Mouse (Mus musculus) G1E (cell line): Measurements from ENCODE around the gene Plcg1. TPM values are rescaled to one million over a fixed set of nuclear protein-coding genes. Genes with fewer than 3 reads are reported as not detected.

ENCODE experiments used
- ATAC-seq: 2 replicates; pipeline ENCODE4 v1.8.0; 2016; ENCODE audit warnings: mild to moderate bottlenecking; ENCODE audit not compliant: insufficient number of reproducible peaks, poor library complexity, low FRiP score, severe bottlenecking; ENCODE audit errors: extremely low read depth
- DNase-seq: peaks from one replicate; pipeline ENCODE4 v3.0.0; 2012; ENCODE audit warnings: low spot score
- H3K27me3 ChIP-seq: 2 replicates; pipeline ENCODE4 v1.6.1; 2012; ENCODE audit warnings: mild to moderate bottlenecking, low read length, inconsistent platforms; ENCODE audit not compliant: insufficient read depth
- H3K36me3 ChIP-seq: replicated peaks from 2 replicates; pipeline ENCODE3; 2012; ENCODE audit warnings: mild to moderate bottlenecking, inconsistent platforms
- H3K4me1 ChIP-seq: 2 replicates; pipeline ENCODE4 v1.6.1; 2012; ENCODE audit warnings: low read depth, low read length, inconsistent platforms, mixed read lengths; ENCODE audit not compliant: insufficient read depth
- H3K4me3 ChIP-seq: 2 replicates; pipeline ENCODE4 v1.5.1; 2012; ENCODE audit warnings: low read depth, mild to moderate bottlenecking, inconsistent platforms, low read length, moderate library complexity, mixed read lengths
- H3K9me3 ChIP-seq: replicated peaks from 2 replicates; pipeline ENCODE4 v1.6.1; 2012; ENCODE audit warnings: inconsistent platforms
- CTCF ChIP-seq: IDR thresholded peaks from 2 replicates; pipeline ENCODE4 v1.5.1; 2012; ENCODE audit warnings: low read depth, low read length, inconsistent platforms, mixed read lengths
- GATA1 ChIP-seq: IDR thresholded peaks from 2 replicates; pipeline ENCODE4 v1.6.1; 2012; ENCODE audit warnings: borderline replicate concordance, low read length, inconsistent platforms, mixed read lengths
- GATA2 ChIP-seq: IDR thresholded peaks from 2 replicates; pipeline ENCODE4 v1.6.1; 2012; ENCODE audit warnings: low read depth, low read length, inconsistent platforms, borderline replicate concordance
- POLR2AphosphoS5 ChIP-seq: IDR thresholded peaks from 2 replicates; pipeline ENCODE4 v1.6.1; 2012; ENCODE audit warnings: low read depth, low read length, inconsistent platforms; ENCODE audit not compliant: insufficient replicate concordance
- TAL1 ChIP-seq: conservative IDR thresholded peaks from 2 replicates; pipeline ENCODE4 v1.6.1; 2012; ENCODE audit warnings: low read depth, low read length, inconsistent platforms, mixed read lengths
- polyA plus RNA-seq: library from polyadenylated mRNA; stranded (reverse); fragments of >175 nt; gene quantifications from 2 replicates; pipeline ENCODE4 v1.2.3, GENCODE M21; 2012
- total RNA-seq, 2 experiments: library from RNA; stranded (forward) in 1 of 2; stranded (reverse) in 1 of 2; fragments of 200-1000 nt in 1 of 2; fragments of >200 nt in 1 of 2; fragmentation: Nextera tagmentation in 1 of 2; gene quantifications; 2 replicates each; pipeline ENCODE4 v1.2.3; 2014 to 2017

The Plcg1 gene
- total and polyA plus RNA-seq, 3 experiments, result 4.1 to 31.5 (median 11.1) TPM

- ATAC-seq (no peak), DNase-seq (no peak)
- Histone ChIP-seq H3K27me3 (no peaks in the 10 kb centered on the region), H3K4me3 (no peak overlapping the region), H3K9me3 (no peaks in the 10 kb centered on the region), H3K36me3 (peaks cover 11% of the 10 kb centered on the region), H3K4me1 (no peaks in the 10 kb centered on the region)
- TF ChIP-seq TAL1 (no peak), CTCF (no peak), POLR2AphosphoS5 (no peak), GATA1 (no peak), GATA2 (no peak)
These were observed 37.1 kb downstream of the Plcg1 start for GRCm38 (mm10) chr2:160768097-160768695.

GRCm38 (mm10) chr2:160768997-160769396 lies 37.9 kb downstream of the Plcg1 start:
- Histone ChIP-seq H3K9me3 (no peaks in the 10 kb centered on the region), H3K27me3 (no peaks in the 10 kb centered on the region), H3K4me1 (no peaks in the 10 kb centered on the region), H3K4me3 (no peak overlapping the region), H3K36me3 (peaks cover 8% of the 10 kb centered on the region)
- ATAC-seq, result no peak
- TF ChIP-seq POLR2AphosphoS5, result no peak
- DNase-seq, result no peak

DNA sequence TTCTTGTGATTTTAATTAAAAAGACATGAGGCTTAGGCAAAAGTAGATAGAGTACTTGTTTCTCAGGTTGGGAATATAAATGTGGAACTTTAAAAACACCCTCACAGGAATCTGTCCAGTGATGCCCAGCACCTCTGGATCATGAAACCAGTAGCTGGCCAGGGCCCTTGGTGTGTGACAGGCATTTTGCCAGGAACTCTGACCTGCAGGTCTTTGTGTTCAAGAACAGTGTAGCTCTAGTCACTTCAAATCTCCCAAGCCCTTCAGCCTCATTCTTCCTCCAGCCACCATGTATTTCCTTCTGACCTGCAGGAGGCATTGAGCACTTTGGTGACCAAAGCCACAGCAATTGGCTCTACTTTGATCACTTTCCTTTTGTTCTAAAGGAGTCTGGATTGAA lies 39.3 kb downstream of the Plcg1 start:
- DNase-seq (no peak), ATAC-seq (no peak)
- no peak for TF ChIP-seq TAL1
- TF ChIP-seq CTCF, result no peak
- TF ChIP-seq GATA2, result no peak
- TF ChIP-seq POLR2AphosphoS5, result no peak
- no peak overlapping the region for H3K4me3 ChIP-seq
- H3K36me3 ChIP-seq, result peaks cover 8% of the 10 kb centered on the region
- no peaks in the 10 kb centered on the region for H3K4me1 ChIP-seq
- no peaks in the 10 kb centered on the region for H3K9me3 ChIP-seq
- H3K27me3 ChIP-seq, result no peaks in the 10 kb centered on the region

DNA sequence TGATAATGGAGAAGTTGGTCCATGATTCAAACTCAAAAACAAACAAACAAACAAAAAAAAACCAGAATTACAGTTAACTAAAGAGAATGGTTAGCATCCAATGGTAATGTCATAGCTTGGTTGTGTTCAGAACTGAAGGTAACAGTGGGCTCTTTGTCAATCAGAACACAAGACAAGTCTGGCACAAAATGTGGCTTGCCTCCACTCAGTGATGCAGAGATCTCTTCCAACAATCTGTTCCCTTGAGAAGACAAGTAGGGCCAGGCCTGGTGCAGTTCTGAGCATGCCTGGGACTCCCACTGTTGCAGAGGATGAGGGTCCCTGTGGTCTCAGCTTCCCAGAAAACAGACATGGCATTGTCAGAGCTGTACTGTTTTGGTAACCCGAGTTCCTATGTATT lies 39.8 kb downstream of the Plcg1 start:
- no peaks in the 10 kb centered on the region for H3K9me3 ChIP-seq
- no peak for TF ChIP-seq POLR2AphosphoS5
- H3K36me3 ChIP-seq, result peaks cover 8% of the 10 kb centered on the region
- H3K27me3 ChIP-seq, result no peaks in the 10 kb centered on the region
- no peaks in the 10 kb centered on the region for H3K4me1 ChIP-seq
- DNase-seq (no peak), ATAC-seq (no peak)
- no peak overlapping the region for H3K4me3 ChIP-seq

- no peaks in the 10 kb centered on the region for H3K27me3 ChIP-seq
- TF ChIP-seq TAL1, result no peak
- no peak for TF ChIP-seq GATA2
- TF ChIP-seq CTCF, result no peak
- no peak for TF ChIP-seq POLR2AphosphoS5
- no peak for TF ChIP-seq GATA1
- H3K36me3 ChIP-seq, result peaks cover 8% of the 10 kb centered on the region
- no peak overlapping the region for H3K4me3 ChIP-seq
- ATAC-seq, result no peak
- DNase-seq, result no peak
- no peaks in the 10 kb centered on the region for H3K4me1 ChIP-seq
- no peaks in the 10 kb centered on the region for H3K9me3 ChIP-seq
These were observed 40.5 kb downstream of the Plcg1 start for GRCm38 (mm10) chr2:160771325-160772276.

- no peak overlapping the region for H3K4me3 ChIP-seq
- H3K27me3 ChIP-seq, result no peaks in the 10 kb centered on the region
- no peak for ATAC-seq
- H3K4me1 ChIP-seq, result no peaks in the 10 kb centered on the region
- TF ChIP-seq POLR2AphosphoS5 (no peak), CTCF (no peak), TAL1 (no peak), GATA1 (no peak), GATA2 (no peak)
- H3K36me3 ChIP-seq, result peaks cover 29% of the 10 kb centered on the region
- 0 out of 2 replicates have a peak, but pooled peaks cover 2% of the 10 kb centered on the region for H3K9me3 ChIP-seq
- no peak for DNase-seq
These were observed 46.9 kb downstream of the Plcg1 start for GRCm38 (mm10) chr2:160778034-160778433.
